Mouse (Mus musculus): Measurements from ENCODE around the gene Eef1b2. TPM values are rescaled to one million over a fixed set of nuclear protein-coding genes. Genes with fewer than 3 reads are reported as not detected.

The Eef1b2 gene
- total RNA-seq, 2 experiments from 2014 or later, result 289 to 311 TPM

Small RNA genes within 50 kb of the gene (microRNA-seq; reads per million reads assigned to microRNA genes)
- 0 reads per million in 2 experiments for gene Gm24557 (ENCODE audit: borderline replicate concordance in 2 of 2)
- 0 reads per million in 2 experiments for gene Gm27512 (ENCODE audit: borderline replicate concordance in 2 of 2)

Other genes starting within 250 kb of the Eef1b2 start
- 10 to 100 TPM; 11.3 to 13.3 TPM for gene Ino80d, start 62.2 kb upstream of the Eef1b2 start, total RNA-seq (2021)
- gene Ndufs1, start within 50 bp of the Eef1b2 start, total RNA-seq (2021), result 100 to 1,000 TPM; 365 to 404 TPM
- under 1 TPM; 0.18 to 0.99 TPM for gene Gpr1, start 37.7 kb downstream of the Eef1b2 start, total RNA-seq (2021)
- gene Zdbf2, start 96.4 kb downstream of the Eef1b2 start, total RNA-seq (2021), result 1 to 10 TPM; 2.9 to 3.8 TPM

Data from gastrocnemius, postnatal 25 days (tissue).